Mouse (Mus musculus): ENCODE measurements around the gene Nlrp6. TPM values are rescaled to one million over a fixed set of nuclear protein-coding genes. Genes with fewer than 3 reads are reported as not detected.
A peak's percentile ranks its signal among the peaks of the same experiment; 100 is the strongest.

The Nlrp6 gene
- polyA plus RNA-seq, 1 experiment from 2014 or later: 1.2 TPM

DNA sequence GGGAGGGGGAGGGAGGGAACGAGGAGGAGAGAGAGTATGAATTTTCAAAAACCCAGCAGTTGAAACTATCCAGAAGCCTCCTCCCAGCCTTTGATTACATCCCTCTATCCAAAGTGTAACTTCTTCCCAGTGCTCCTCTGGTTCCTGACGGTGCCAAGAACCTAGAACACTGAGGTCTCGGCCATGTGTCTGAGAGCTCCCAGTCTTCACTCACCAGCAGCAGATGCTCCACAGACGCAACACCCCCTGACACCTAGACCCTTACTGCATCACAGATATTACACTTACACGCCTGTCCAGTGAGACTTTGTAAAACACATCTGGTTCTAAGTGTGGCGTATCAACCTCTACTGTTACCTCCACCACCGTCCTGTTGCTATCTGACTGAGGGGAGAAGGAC is 31.7 kb downstream of the Nlrp6 start:
- H3K36me3 ChIP-seq: peaks cover 35% of the 10 kb centered on the region
- no peak overlapping the region for H3K4me2 ChIP-seq
- no peak overlapping the region for H3K4me3 ChIP-seq (replicated peaks)
- peak overlapping the region; percentile 22; the same call in 1 of the 2 replicates for H3K27ac ChIP-seq
- 80% methylated on average over 7 of the region's 7 CpGs for WGBS
- no peak for ATAC-seq (replicated peaks; ENCODE audit: low FRiP score)
- H3K9ac ChIP-seq: no peak overlapping the region
- H3K27me3 ChIP-seq: no peaks in the 10 kb centered on the region
- H3K4me1 ChIP-seq: peaks cover 65% of the 10 kb centered on the region
- H3K9me3 ChIP-seq (replicated peaks): no peaks in the 10 kb centered on the region

DNA sequence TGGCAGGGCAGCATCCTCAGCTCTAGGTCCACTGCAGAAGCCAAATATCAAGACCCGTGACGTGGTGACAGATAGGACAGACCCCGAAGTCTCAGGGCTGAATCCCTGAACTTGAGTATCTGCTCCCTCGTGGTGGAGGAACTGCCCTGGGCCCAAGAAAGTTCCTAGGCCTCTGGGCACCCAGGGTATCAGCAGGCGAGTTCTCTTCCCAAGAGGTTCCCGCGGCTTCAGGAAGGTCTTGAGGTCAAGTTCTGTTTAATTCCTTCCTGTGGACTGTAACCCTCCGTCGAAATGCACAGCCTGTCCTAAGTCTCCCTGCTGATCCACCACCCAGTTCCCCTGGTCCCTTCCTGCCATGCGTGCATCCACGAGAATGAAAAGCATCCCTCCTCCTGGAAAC is 32.4 kb downstream of the Nlrp6 start:
- WGBS: 77% methylated on average over 11 of the region's 11 CpGs
- peak overlapping the region; percentile 88 for H3K4me2 ChIP-seq
- peaks cover 65% of the 10 kb centered on the region for H3K4me1 ChIP-seq
- H3K9ac ChIP-seq: no peak overlapping the region
- H3K27me3 ChIP-seq: no peaks in the 10 kb centered on the region
- H3K9me3 ChIP-seq (replicated peaks): no peaks in the 10 kb centered on the region
- H3K36me3 ChIP-seq: peaks cover 28% of the 10 kb centered on the region
- no peak for ATAC-seq (replicated peaks; ENCODE audit: low FRiP score)
- no peak overlapping the region for H3K27ac ChIP-seq
- H3K4me3 ChIP-seq (replicated peaks): 0 out of 2 replicates have a peak overlapping the region, but pooled peaks have one; percentile 59

DNA sequence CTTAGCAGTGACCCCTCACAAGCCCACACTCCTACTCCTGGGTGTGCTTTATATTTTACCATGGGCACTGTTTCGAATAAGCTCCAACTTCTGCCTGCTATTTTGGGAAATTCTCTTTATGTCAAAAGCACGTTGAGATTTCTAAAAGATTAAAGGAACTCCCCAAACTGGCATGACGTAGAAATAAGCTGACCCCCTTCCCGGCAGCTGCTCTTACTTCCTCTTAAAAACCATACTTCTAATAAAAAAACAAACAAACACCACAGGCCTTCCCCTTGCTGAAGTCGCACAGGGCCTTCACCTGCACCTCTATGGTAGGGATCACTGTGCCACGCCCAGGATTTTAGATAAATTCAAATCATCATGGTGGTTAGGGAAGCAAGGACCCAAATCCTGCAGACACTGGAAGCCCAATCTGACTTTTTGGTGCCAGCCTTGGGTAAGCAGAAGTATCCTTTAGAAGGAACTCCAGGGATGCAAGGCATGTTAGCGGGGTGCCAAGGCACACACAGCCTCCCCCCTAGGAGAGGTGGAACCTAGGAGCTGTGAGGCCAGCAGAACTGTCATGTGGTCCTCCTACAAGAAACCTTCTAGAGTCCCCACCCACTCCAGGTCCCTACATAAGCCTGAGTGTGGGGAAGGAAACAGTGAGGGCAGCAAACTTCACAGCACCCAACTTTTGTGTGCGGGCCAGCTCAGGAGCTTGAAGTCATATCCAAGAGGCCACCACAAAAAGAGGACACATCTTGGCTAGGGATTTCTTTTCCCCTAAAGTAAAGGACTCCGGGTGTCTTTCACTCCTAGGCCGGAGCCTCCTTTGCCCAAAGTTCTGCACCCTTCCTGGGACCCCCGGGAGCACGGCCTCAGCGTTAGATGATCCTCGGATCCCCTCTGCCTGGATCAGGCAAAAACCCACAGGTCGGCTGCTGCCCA is 33.4 kb downstream of the Nlrp6 start:
- H3K4me1 ChIP-seq: peaks cover 71% of the 10 kb centered on the region
- WGBS: 52% methylated on average over 15 of the region's 15 CpGs
- H3K27ac ChIP-seq: peak overlapping the region; percentile 25
- H3K27me3 ChIP-seq: no peaks in the 10 kb centered on the region
- H3K36me3 ChIP-seq: peaks cover 19% of the 10 kb centered on the region
- H3K9me3 ChIP-seq (replicated peaks): no peaks in the 10 kb centered on the region
- peak overlapping the region; percentile 88 for H3K4me2 ChIP-seq
- H3K9ac ChIP-seq: peak overlapping the region; percentile 70
- peak overlapping the region; percentile 59 for H3K4me3 ChIP-seq (replicated peaks)
- no peak for ATAC-seq (replicated peaks; ENCODE audit: low FRiP score)

DNA sequence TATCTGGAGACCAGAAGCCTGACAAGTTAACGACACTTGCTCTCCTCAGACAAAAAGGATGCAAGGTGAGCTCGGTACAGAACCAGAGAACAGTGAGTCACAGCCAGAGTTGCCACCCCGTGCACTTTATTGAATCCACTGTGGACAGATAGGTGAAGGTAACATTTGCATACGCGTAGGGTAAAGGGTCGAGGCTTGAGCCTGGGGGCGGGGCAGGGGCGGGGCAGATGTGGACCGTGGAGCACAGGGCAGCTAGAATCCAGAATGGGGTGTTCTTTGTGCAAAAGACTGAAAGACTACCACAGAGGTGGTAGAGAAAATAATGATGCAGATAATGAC is 34.0 kb downstream of the Nlrp6 start:
- H3K4me2 ChIP-seq: peak overlapping the region; percentile 88
- H3K4me3 ChIP-seq (replicated peaks): peak overlapping the region; percentile 59
- H3K9me3 ChIP-seq (replicated peaks): no peaks in the 10 kb centered on the region
- 2% methylated on average over 9 of the region's 9 CpGs for WGBS
- no peaks in the 10 kb centered on the region for H3K27me3 ChIP-seq
- H3K27ac ChIP-seq: peak overlapping the region; percentile 94
- H3K4me1 ChIP-seq: peaks cover 76% of the 10 kb centered on the region
- peaks cover 13% of the 10 kb centered on the region; the same call in 1 of the 2 replicates for H3K36me3 ChIP-seq
- ATAC-seq (replicated peaks; ENCODE audit: low FRiP score): 0 out of 2 replicates have a peak, but pooled peaks have one; percentile 23
- H3K9ac ChIP-seq: peak overlapping the region; percentile 70

DNA sequence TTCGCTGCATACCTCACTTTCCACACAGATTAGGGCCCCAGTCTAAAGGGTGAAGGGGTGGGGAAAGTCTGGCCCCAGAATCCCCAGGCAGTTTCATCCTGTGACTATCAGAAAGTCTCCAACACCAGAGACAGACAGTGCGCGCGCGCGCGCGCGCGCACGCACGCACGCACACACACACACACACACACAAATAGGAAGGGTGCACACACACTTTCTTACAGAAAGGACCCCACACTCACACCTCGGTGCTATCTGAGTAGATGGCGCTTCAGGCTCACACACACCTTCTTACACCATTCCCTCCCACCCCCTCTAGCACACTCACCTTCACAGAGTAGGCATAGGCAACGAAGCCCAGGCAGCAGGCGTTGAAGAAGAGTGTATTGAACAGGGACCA is 34.6 kb downstream of the Nlrp6 start:
- peak; percentile 33 for ATAC-seq (replicated peaks; ENCODE audit: low FRiP score)
- peaks cover 9% of the 10 kb centered on the region; the same call in 1 of the 2 replicates for H3K36me3 ChIP-seq
- peak overlapping the region; percentile 70 for H3K9ac ChIP-seq
- no peaks in the 10 kb centered on the region for H3K27me3 ChIP-seq
- WGBS: under 1% methylated on average over 17 of the region's 17 CpGs
- H3K4me1 ChIP-seq: peaks cover 72% of the 10 kb centered on the region
- H3K4me3 ChIP-seq (replicated peaks): peak overlapping the region; percentile 59
- H3K9me3 ChIP-seq (replicated peaks): no peaks in the 10 kb centered on the region
- H3K4me2 ChIP-seq: peak overlapping the region; percentile 88
- peak overlapping the region; percentile 94 for H3K27ac ChIP-seq

DNA sequence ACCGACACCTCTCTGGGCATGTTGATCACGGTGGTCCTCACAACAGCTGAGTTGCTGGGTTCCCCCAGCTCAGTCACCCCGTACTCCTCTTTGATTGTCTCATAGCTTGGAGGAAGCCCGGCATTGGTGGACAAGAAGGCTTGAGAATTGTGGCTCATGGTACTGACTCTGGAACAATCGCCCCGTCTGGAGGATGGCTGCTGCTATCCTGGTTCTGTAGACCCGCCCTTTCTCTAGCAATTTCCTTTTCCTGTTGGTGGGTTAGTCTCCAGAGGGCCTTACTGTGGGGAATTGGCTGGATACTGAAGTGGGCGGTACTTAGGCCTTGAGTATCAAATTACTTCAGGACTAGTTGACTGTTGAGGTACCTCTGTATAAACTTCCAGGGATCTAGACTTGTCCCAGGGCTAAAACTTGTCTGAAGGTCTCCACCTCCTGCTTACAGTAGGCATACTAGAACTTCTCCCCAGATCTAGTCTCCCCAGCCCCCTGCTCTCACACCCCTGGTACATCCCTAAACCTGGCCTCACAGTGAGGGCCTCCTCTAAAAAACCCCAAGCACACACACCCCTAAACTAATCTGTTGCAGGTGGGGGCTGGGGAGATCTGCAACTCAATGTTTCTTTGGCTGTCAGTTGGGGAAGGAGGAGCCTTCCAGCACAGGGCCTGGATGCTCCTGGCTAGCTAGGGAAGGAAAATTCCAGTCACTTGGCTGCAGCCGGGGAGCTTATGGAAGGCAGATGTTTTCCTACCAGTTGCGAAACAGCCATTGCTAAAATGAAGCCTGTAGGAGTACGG is 35.3 kb downstream of the Nlrp6 start, which contains the start of the genes Gm45717 and Ifitm2:
TSS of gene Gm45717 (minus strand) at position 180 of the 798 bp plus-strand sequence.
TSS of gene Ifitm2 (minus strand) at position 230 of the 798 bp plus-strand sequence.
- H3K36me3 ChIP-seq: peaks cover 9% of the 10 kb centered on the region; the same call in 1 of the 2 replicates
- H3K27ac ChIP-seq: peak within 1 kb of the TSS; percentile 94
- H3K4me1 ChIP-seq: peaks cover 65% of the 10 kb centered on the region
- no peaks in the 10 kb centered on the region for H3K27me3 ChIP-seq
- ATAC-seq (replicated peaks; ENCODE audit: low FRiP score): peak; percentile 89
- H3K9ac ChIP-seq: peak within 1 kb of the TSS; percentile 70
- 9% methylated on average over 11 of the region's 11 CpGs for WGBS
- no peaks in the 10 kb centered on the region for H3K9me3 ChIP-seq (replicated peaks)
- H3K4me2 ChIP-seq: peak within 1 kb of the TSS; percentile 88
- H3K4me3 ChIP-seq (replicated peaks): peak within 1 kb of the TSS; percentile 59

DNA sequence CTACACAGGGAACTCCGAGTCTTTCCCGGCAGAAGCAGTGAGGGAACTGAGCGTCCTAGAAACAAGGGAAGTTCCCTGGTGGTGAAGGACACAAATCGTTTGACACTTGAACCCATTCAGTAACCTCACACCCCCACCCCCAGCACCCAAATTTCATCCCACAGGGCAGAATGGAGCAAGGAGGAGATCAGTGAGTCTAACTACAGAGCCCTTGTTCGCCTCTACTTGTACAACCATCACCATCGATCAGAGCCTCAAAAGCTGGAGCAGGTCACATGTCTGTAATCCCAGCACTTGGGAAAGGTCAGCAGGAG is 35.8 kb downstream of the Nlrp6 start:
- H3K9ac ChIP-seq: peak overlapping the region; percentile 12; the same call in 1 of the 2 replicates
- no peaks in the 10 kb centered on the region for H3K27me3 ChIP-seq
- peak overlapping the region; percentile 94 for H3K27ac ChIP-seq
- peak overlapping the region; percentile 88 for H3K4me2 ChIP-seq
- H3K4me3 ChIP-seq (replicated peaks): no peak overlapping the region
- ATAC-seq (replicated peaks; ENCODE audit: low FRiP score): no peak
- no peaks in the 10 kb centered on the region for H3K9me3 ChIP-seq (replicated peaks)
- peaks cover 60% of the 10 kb centered on the region for H3K4me1 ChIP-seq
- H3K36me3 ChIP-seq: peaks cover 9% of the 10 kb centered on the region; the same call in 1 of the 2 replicates
- 39% methylated on average over 6 of the region's 6 CpGs for WGBS

DNA sequence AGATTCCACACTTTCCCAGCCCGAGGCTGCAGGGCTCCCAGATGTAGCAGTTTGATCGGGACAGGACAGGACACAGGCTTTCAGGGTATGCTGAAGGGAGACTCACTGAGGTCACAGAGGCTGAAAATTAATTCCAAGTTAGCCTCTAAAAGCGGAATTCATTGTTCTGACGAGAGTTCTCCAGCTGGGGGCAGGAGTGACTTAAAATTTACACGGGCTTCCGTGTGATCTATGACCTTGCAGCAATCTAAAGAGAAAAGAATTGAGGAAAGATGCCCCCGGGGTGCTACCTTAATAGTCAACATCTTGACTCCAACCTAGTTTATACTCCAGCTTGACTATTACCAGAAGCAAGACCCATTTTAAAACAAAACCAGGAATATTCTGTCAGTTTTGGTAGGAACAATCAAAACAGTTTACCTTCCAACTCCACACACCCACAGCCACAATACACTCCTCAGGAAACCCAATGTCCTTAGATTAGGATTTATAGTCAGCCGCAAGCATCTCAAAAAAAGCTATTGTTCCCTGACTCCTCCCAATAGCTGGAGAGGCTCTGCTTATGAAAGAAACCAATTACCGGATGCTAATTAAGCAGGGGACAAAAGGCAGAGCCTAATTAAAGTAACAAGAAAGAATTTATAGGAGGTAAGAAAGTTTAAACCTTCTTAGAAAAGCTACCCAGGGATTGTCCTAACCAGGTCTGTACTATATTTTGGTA is 38.6 kb downstream of the Nlrp6 start:
- H3K9ac ChIP-seq: peak overlapping the region; percentile 21; the same call in 1 of the 2 replicates
- no peaks in the 10 kb centered on the region for H3K27me3 ChIP-seq
- H3K4me2 ChIP-seq: no peak overlapping the region
- H3K9me3 ChIP-seq (replicated peaks): no peaks in the 10 kb centered on the region
- H3K27ac ChIP-seq: 0 out of 2 replicates have a peak overlapping the region, but pooled peaks have one; percentile 46
- no peak overlapping the region for H3K4me3 ChIP-seq (replicated peaks)
- no peaks in the 10 kb centered on the region for H3K36me3 ChIP-seq
- H3K4me1 ChIP-seq: peaks cover 32% of the 10 kb centered on the region
- ATAC-seq (replicated peaks; ENCODE audit: low FRiP score): no peak
- 5% methylated on average over 9 of the region's 9 CpGs for WGBS

DNA sequence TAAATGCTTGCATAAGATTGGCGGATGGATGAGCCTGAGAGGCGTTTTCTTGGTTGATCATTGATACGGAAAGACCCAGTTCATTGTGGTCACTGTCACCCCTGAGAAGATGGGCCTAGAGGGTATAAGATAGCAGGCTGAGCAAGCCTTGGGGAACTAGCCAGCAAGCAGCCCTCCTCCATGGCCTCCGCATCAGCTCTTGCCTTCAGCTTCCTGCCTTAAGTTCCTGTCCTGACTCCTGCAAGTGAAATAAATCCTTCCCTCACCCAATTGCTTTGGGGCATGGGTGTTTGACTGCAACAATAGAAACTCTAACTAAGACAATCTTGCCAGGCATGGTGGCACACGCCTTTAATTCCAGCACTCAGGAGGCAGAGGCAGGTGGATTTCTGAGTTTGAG is 39.3 kb downstream of the Nlrp6 start:
- Histone ChIP-seq H3K4me1 (peaks cover 26% of the 10 kb centered on the region), H3K4me2 (no peak overlapping the region), H3K36me3 (no peaks in the 10 kb centered on the region), H3K4me3 (replicated peaks) (no peak overlapping the region), H3K27ac (0 out of 2 replicates have a peak overlapping the region, but pooled peaks have one; percentile 0), H3K27me3 (no peaks in the 10 kb centered on the region), H3K9ac (no peak overlapping the region), H3K9me3 (replicated peaks) (no peaks in the 10 kb centered on the region)
- ATAC-seq (replicated peaks; ENCODE audit: low FRiP score): no peak
- 73% methylated on average over 5 of the region's 5 CpGs for WGBS

DNA sequence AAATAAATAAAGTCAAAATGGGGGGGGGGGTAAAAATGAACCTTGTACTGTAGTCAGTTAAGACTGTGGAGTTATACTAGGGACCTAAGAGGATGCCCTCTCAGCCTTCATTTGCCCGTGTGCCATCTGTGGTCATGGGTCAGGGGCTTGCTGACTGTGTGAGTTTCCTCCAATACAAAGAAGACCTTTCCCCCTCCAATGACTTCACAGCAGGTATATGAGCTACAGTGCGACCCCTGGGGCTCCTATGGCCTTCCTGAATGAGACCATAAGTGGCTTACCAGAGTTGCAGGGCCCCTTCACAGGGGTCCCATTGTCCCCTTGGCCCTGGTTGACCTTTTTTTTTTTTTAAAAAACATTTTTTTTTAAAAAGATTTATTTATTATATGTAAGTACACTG is 40.7 kb downstream of the Nlrp6 start:
- ATAC-seq (replicated peaks; ENCODE audit: low FRiP score): no peak
- Histone ChIP-seq H3K36me3 (no peaks in the 10 kb centered on the region), H3K9ac (no peak overlapping the region), H3K4me1 (peaks cover 15% of the 10 kb centered on the region), H3K4me2 (no peak overlapping the region), H3K27ac (no peak overlapping the region), H3K27me3 (no peaks in the 10 kb centered on the region), H3K9me3 (replicated peaks) (no peaks in the 10 kb centered on the region), H3K4me3 (replicated peaks) (no peak overlapping the region)
- WGBS: 73% methylated on average over 2 of the region's 2 CpGs

DNA sequence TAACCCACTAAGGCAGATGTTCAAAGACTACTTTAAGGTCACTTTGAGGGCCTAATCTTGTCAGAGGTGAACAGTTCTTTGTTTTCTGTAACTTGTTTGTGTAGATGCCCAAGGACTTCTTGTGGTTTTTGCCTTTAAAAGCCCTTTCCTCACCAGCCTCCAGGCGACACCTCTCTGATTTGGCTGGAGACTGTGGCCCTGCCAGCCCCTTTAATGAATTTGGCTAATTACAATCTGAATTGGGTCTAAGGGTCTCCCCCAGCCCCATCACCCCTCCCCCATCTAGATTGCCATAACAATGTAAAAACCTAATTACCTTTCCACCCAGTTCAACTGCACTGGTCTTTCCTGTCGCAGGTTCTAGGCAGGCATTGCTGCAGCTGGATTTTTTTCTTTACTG is 42.0 kb downstream of the Nlrp6 start:
- no peak for ATAC-seq (replicated peaks; ENCODE audit: low FRiP score)
- Histone ChIP-seq H3K9ac (no peak overlapping the region), H3K4me3 (replicated peaks) (no peak overlapping the region), H3K27me3 (no peaks in the 10 kb centered on the region), H3K4me2 (no peak overlapping the region), H3K4me1 (peaks cover 15% of the 10 kb centered on the region), H3K27ac (no peak overlapping the region), H3K36me3 (no peaks in the 10 kb centered on the region), H3K9me3 (replicated peaks) (no peaks in the 10 kb centered on the region)
- 79% methylated on average over 2 of the region's 2 CpGs for WGBS
